In the genomic region with DNA sequence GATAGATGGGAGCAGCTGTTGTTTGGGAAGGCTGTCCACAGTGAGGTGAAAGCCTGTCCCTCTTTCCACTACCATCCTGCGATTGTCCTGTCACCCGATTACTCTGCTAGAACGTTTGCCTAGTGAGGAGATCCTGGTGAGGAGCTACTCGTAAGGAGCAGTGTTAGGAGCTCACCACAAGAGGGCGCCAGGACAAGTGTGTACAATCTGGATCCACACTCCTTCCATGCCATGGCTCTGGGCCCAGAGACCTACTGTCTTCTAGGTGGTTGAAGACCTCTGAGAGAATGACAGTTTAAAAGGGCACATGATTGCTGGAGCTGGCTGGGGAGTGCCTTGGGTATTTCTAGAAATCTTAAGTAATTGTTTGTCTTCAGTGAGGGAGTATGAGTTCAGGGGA, we compare ENCODE assay signal across 9 mouse cellular contexts. TPM values are rescaled to one million over a fixed set of nuclear protein-coding genes. Genes with fewer than 3 reads are reported as not detected.
DNase-seq lines count a peak whose midpoint lies in the region; ATAC-seq and TF ChIP-seq lines count a peak whose summit lies in the region.
"Had no signal": no experiment of that assay in that cellular context is flagged by ENCODE, and none has a peak within 500 bp of the region (broad histone marks: within the 10 kb centered on the region; RNA-seq: fewer than 3 reads in every experiment).

No protein-coding gene starts in this region.

- H3K4me2 ChIP-seq in forebrain, embryonic 11.5 days (ENCODE audit: low read depth, low read length, severe bottlenecking): no peak overlapping the region
- no peak overlapping the region for H3K4me2 ChIP-seq in forebrain, embryonic 15.5 days (replicated peaks)
- H3K4me2 ChIP-seq in lung, embryonic 16.5 days (ENCODE audit: low read depth, low read length): no peak overlapping the region

- H3K9ac ChIP-seq in forebrain, embryonic 11.5 days (ENCODE audit: low read length): no peak overlapping the region
- H3K9ac ChIP-seq in forebrain, embryonic 15.5 days (replicated peaks): no peak overlapping the region
- no peak overlapping the region for H3K9ac ChIP-seq in lung, embryonic 16.5 days (ENCODE audit: low read length)

- ATAC-seq in forebrain, embryonic 11.5 days (replicated peaks; ENCODE audit: low FRiP score): no peak
- ATAC-seq in forebrain, embryonic 15.5 days (replicated peaks): no peak
- ATAC-seq in Patski: peak; percentile 27
- peak; percentile 35; the same call in 1 of the 2 replicates for ATAC-seq in lung, embryonic 16.5 days (ENCODE audit: low read depth)

- 33% methylated on average over 5 of the region's 5 CpGs for WGBS in forebrain, embryonic 11.5 days
- WGBS in forebrain, embryonic 15.5 days: 27% methylated on average over 5 of the region's 5 CpGs
- 18% methylated on average over 5 of the region's 5 CpGs for WGBS in lung, embryonic 16.5 days

- H3K9me3 ChIP-seq in forebrain, embryonic 11.5 days (ENCODE audit: control insufficient read depth, low read length): no peaks in the 10 kb centered on the region
- H3K9me3 ChIP-seq in forebrain, embryonic 15.5 days: no peaks in the 10 kb centered on the region
- H3K9me3 ChIP-seq in lung, embryonic 16.5 days (ENCODE audit: control insufficient read depth, low read length): no peaks in the 10 kb centered on the region
- H3K9me3 ChIP-seq: megakaryocyte, embryonic 14.5 days had no signal

- POLR2A ChIA-PET in Patski (lab: Charles Lee): interaction anchor here (0.6 kb wide), 1 partner anchor 69 kb away, joined by 3 read pairs; no protein-coding TSS in a partner anchor

- H3K4me1 ChIP-seq in forebrain, embryonic 11.5 days (replicated peaks; ENCODE audit: control insufficient read depth, insufficient read depth, low read length): no peaks in the 10 kb centered on the region
- H3K4me1 ChIP-seq in forebrain, embryonic 15.5 days: no peaks in the 10 kb centered on the region
- H3K4me1 ChIP-seq in lung, embryonic 16.5 days (replicated peaks; ENCODE audit: control insufficient read depth, insufficient read depth, low read length): peaks cover 11% of the 10 kb centered on the region

- H3K36me3 ChIP-seq in forebrain, embryonic 11.5 days (ENCODE audit: control insufficient read depth, insufficient read depth, low read length): no peaks in the 10 kb centered on the region
- no peaks in the 10 kb centered on the region for H3K36me3 ChIP-seq in forebrain, embryonic 15.5 days
- H3K36me3 ChIP-seq in lung, embryonic 16.5 days (ENCODE audit: control insufficient read depth, insufficient read depth, low read length): no peaks in the 10 kb centered on the region

- TF ChIP-seq CTCF in Patski (IDR thresholded peaks at IDR 0.05): no peak

- in situ Hi-C loops in Patski (cut with MboI; ENCODE audit: low pct_unique_long_range_greater_than_20kb): loop anchor here (5.0 kb wide), 1 partner anchor 75 kb away; the partner anchor contains the start of gene Itih1

- no peaks in the 10 kb centered on the region for H3K27me3 ChIP-seq in forebrain, embryonic 11.5 days (ENCODE audit: control insufficient read depth, insufficient read depth, low read length)
- H3K27me3 ChIP-seq in forebrain, embryonic 15.5 days: no peaks in the 10 kb centered on the region
- H3K27me3 ChIP-seq in Patski: no peaks in the 10 kb centered on the region
- no peaks in the 10 kb centered on the region for H3K27me3 ChIP-seq in lung, embryonic 16.5 days (ENCODE audit: control insufficient read depth, insufficient read depth, low read depth, low read length)
- H3K27me3 ChIP-seq: megakaryocyte, embryonic 14.5 days had no signal

- DNase-seq in forebrain, embryonic 11.5 days (ENCODE audit: low spot score): peak; percentile 77
- no peak for DNase-seq in Patski (ENCODE audit: low read depth, low spot score)
- peak; percentile 90 to 92 for DNase-seq in cerebellum, postnatal 10 days
- peak; percentile 70 for DNase-seq in gastrocnemius, postnatal 25 days
- peak; percentile 86 to 89 for DNase-seq in kidney, postnatal 4 days
- peak; percentile 79 for DNase-seq in right cerebral cortex, postnatal 4 days

- H3K27ac ChIP-seq in forebrain, embryonic 11.5 days (ENCODE audit: low read depth, low read length): no peak overlapping the region
- H3K27ac ChIP-seq in forebrain, embryonic 15.5 days (replicated peaks): no peak overlapping the region
- H3K27ac ChIP-seq in lung, embryonic 16.5 days (ENCODE audit: low read length): no peak overlapping the region

- CTCF ChIA-PET in Patski (lab: Charles Lee): interaction anchor here (0.8 to 3.6 kb wide), 22 partner anchors 8 to 167 kb away, joined by 3 to 48 read pairs (median 5); partner anchors contain the start of genes Itih1, Itih3, Mustn1 and Nek4

- H3K4me3 ChIP-seq in forebrain, embryonic 11.5 days (ENCODE audit: low read depth, low read length): no peak overlapping the region
- no peak overlapping the region for H3K4me3 ChIP-seq in forebrain, embryonic 15.5 days
- H3K4me3 ChIP-seq in lung, embryonic 16.5 days (ENCODE audit: low read length): no peak overlapping the region
- H3K4me3 ChIP-seq: megakaryocyte, embryonic 14.5 days had no signal

RNA-seq across cellular contexts. Expression of gene Mustn1, which starts 12.0 kb away (rescaled TPM):
- 0.51 TPM in 2 replicates for polyA plus RNA-seq in forebrain, embryonic 11.5 days (2014; fragmentation: Nextera tagmentation; extraction: Ambion mirVana)
- 0.55 and 0.90 TPM in 2 replicates for polyA plus RNA-seq in forebrain, embryonic 15.5 days (2015; fragmentation: Nextera tagmentation; extraction: Ambion mirVana)
- 0.46 TPM for polyA plus RNA-seq in Patski (2021)
- 100 to 1,000 TPM in 1 of 2 experiments, 10 to 100 TPM in 1; 54.6 to 343 TPM for total RNA-seq in gastrocnemius, postnatal 25 days (2021)
- 9.9 and 12.6 TPM in 2 replicates for polyA plus RNA-seq in lung, embryonic 16.5 days (2015; fragmentation: Nextera tagmentation; extraction: Ambion mirVana)

RNA-seq across cellular contexts. Expression of gene Itih4, which starts 19.2 kb away (rescaled TPM):
- polyA plus RNA-seq in forebrain, embryonic 11.5 days (2014; fragmentation: Nextera tagmentation; extraction: Ambion mirVana): not detected in 2 replicates
- 0.17 TPM in 1 of 2 replicates, not detected in the other for polyA plus RNA-seq in forebrain, embryonic 15.5 days (2015; fragmentation: Nextera tagmentation; extraction: Ambion mirVana)
- polyA plus RNA-seq in Patski (2021): 0.65 TPM
- not detected for total RNA-seq in gastrocnemius, postnatal 25 days (2021)
- polyA plus RNA-seq in lung, embryonic 16.5 days (2015; fragmentation: Nextera tagmentation; extraction: Ambion mirVana): 0.59 and 3.7 TPM in 2 replicates

RNA-seq across cellular contexts. Expression of gene Tmem110, which starts 41.7 kb away (rescaled TPM):
- 24.2 and 24.7 TPM in 2 replicates for polyA plus RNA-seq in forebrain, embryonic 11.5 days (2014; fragmentation: Nextera tagmentation; extraction: Ambion mirVana)
- polyA plus RNA-seq in forebrain, embryonic 15.5 days (2015; fragmentation: Nextera tagmentation; extraction: Ambion mirVana): 17.3 and 18.0 TPM in 2 replicates
- polyA plus RNA-seq in Patski (2021): 15.0 TPM
- 1 to 10 TPM; 6.3 TPM for total RNA-seq in gastrocnemius, postnatal 25 days (2021)
- polyA plus RNA-seq in lung, embryonic 16.5 days (2015; fragmentation: Nextera tagmentation; extraction: Ambion mirVana): 27.0 and 38.3 TPM in 2 replicates

RNA-seq across cellular contexts. Expression of gene Itih3, which starts 56.5 kb away (rescaled TPM):
- 0.05 and 0.16 TPM in 2 replicates for polyA plus RNA-seq in forebrain, embryonic 11.5 days (2014; fragmentation: Nextera tagmentation; extraction: Ambion mirVana)
- polyA plus RNA-seq in forebrain, embryonic 15.5 days (2015; fragmentation: Nextera tagmentation; extraction: Ambion mirVana): 0.38 and 0.53 TPM in 2 replicates
- 0.42 TPM for polyA plus RNA-seq in Patski (2021)
- under 1 TPM; 0.28 to 0.32 TPM for total RNA-seq in gastrocnemius, postnatal 25 days (2021)
- 0.98 and 8.5 TPM in 2 replicates for polyA plus RNA-seq in lung, embryonic 16.5 days (2015; fragmentation: Nextera tagmentation; extraction: Ambion mirVana)

Comparison
In these comparisons a context has a peak if more than half of its experiments do, and no peak if none do; other contexts are left out.
1. ATAC-seq: peak in Patski (single experiment) and lung, embryonic 16.5 days (single experiment); none in forebrain, embryonic 11.5 days (single experiment) and forebrain, embryonic 15.5 days (single experiment).